Mouse (Mus musculus) gastrocnemius, adult 8-10 months (tissue): ENCODE measurements at regions not wholly inside any gene's neighbourhood (a gene's known extent, or its start where the extent isn't known, plus 50 kb on each side); places are given as distances from the start of the nearest gene placed in this dataset.
A peak's percentile ranks its signal among the peaks of the same experiment; 100 is the strongest.
"Not testable (repeated sequence)": the region's sequence is repeated elsewhere in the genome, so short reads cannot be mapped to it uniquely, and the experiment has no call there.

Experiments used
- DNase-seq, 2 experiments: peaks; one replicate each; pipeline ENCODE4 v3.0.0; 2022; ENCODE audit warnings: low spot score in 2 of 2

- no peak for DNase-seq
Measured at GRCm38 (mm10) chr14:47920638-47921347, 199.8 kb upstream of the Peli2 start.

- no peak for DNase-seq
Measured at GRCm38 (mm10) chr14:47921811-47922277, 198.8 kb upstream of the Peli2 start.

GRCm38 (mm10) chr14:47926416-47926815, 194.2 kb upstream of the Peli2 start:
- no peak for DNase-seq

DNA sequence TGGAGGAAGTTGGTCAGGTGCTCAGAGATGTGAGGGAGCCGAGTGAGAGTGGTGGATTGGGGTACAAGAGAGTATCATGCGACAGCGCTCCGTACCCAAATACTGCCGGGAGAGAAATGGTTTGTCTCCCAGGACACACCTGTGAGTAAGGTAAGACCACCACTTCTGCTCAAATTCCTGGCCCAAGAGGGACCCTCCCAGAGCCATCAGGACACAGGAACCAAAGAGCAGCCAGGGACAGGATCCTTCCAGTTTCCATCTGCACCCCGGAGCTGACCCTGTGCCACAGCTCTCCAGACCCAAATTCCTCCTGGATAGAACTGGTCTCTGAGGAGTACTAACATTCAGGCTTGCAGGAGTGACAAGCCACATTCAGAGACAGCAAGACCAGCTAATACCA, 185.2 kb upstream of the Peli2 start:
- no peak for DNase-seq

GRCm38 (mm10) chr14:47937081-47937651, 183.5 kb upstream of the Peli2 start:
- DNase-seq = no peak

DNA sequence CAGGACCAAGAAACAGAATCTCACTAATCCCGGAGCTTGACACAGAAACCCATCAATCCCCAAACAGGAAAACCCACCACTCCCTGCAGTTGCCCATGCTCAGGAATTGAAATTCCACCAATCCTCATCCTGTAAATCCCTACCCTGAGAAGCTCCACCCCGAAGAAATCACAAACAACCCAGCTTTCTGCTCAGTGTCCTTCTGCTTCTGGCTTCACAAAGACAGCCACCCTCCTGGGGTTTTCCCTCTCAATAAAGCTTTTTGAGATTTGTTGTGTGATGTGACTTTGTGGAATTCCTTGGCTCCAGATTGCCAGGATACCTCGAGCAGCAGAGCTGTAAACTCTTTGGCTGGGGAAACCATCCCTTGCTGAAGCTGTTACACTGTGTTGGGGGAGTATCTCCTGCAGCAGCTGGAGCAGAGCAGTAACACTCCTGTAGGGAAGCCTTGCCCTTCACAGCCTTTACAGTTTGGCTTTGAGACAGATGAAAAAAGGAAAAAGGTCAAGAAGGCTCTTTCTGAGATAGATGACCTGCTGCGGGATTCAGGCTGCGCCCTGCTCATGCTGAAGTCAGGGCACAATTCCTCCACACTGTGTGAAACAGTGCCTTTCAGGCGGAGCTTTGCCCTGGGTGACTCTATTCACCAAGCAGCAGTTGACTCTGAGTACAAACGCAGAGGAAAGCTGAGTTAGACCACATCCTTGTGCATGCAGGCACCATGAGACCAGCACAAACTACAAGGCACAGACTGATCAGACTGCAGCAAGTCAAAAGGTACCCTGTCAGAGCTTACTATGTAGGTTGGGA, 180.6 kb upstream of the Peli2 start:
- no peak for DNase-seq

DNA sequence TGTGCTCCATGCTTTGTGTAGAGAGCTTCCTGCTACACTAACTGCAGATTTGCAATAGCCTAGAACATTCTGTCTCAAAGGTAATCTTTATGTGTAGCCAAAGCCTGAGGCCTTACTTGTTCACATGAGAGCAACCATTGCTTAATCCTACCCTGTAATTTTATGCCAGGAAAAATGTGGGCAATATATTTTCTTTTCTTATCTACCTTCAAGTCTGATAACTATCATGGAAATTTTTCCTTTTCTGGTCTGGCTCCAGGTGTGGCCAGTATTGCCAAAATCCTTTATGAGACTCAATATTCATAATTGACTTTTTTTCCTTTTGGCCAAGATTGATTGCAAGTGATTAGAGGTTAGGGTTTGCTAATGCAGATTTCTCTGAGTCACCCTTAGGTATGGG, 178.0 kb upstream of the Peli2 start:
- DNase-seq = no peak

GRCm38 (mm10) chr14:47944595-47944994, 176.0 kb upstream of the Peli2 start:
- no peak for DNase-seq

DNA sequence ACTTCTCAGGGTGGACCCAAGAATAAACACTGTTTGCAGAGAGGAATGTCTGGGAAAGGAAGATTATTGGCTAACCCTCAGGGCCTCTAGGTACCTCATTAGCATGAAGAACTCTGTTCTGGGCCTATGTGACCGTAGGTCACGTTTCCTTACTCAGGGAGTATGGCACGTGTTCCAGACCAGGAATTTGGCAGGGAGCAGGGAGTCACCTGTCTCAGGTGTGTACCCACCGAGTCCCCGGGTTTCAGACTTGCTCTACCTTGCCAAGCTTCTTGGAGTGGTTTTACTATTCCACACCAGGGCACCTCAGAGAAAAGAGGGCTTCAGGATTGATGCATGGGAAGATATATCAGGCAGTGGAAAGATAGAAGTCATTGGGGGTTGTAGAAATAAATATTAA, 169.6 kb upstream of the Peli2 start:
- DNase-seq = no peak

GRCm38 (mm10) chr14:47958171-47958570, 162.5 kb upstream of the Peli2 start:
- peak; percentile 5 to 6 for DNase-seq

DNA sequence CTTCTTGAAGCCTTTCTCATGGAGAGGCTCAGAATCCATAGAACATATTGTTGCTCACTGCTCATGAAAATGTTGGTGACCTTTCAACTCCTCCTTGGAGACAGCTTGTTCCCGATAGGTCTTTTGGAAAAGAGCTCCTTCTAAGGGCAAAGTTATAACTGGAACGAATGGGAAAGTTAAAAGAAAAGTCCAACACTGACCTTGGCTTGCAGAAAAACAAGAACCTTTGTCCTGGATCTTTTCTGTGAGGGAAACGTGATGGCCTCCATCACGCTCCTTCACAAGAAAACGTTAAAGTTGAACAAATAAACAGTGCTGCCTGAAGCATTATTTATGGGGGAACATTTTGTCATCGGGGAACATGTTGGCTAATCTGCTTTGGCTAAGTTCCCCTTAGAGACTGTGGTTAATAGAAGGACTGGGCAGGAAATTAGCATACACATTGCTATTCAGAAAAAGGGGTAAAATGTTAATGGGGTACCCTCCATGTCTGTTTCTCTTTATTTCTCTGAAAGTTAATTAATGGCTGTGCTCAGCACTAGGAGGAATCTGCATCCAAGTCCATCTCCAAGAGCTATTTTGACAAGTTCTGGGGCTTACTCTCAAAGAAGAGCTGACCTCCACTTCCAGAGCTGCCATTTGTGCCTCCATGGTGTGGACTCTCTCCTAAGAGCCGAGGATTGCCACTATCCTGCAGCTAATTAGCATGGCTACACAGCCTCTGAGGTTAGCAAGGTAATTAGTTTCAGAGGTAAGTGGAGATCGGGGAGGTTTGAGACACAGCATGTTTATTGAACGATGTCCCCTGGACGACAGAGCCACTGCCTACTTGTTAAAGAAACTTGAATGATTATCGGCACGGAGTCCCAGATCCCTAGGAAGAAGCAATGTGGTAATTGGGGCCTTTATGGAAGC, 161.0 kb upstream of the Peli2 start:
- no peak for DNase-seq

GRCm38 (mm10) chr14:47964806-47965205, 155.8 kb upstream of the Peli2 start:
- DNase-seq = not testable (repeated sequence)

DNA sequence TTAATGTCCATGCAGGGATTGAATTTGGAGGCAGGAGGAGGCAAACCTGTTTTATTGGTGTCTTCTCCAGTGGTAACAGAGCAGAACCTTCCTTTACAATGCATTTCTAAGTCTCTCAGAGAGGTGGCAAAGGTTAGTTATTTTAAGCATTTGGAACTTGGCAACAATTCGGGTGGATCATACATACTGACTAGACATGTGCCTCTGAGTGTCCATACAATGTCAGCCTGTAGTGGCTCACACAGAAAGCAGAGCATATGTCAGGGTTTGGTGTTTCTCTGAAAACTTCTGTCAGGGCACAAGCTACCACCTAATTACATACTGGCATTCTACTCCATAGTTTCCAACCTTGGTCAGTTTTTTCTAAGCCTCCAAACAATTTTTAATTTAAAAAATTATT, 150.8 kb upstream of the Peli2 start:
- DNase-seq = no peak

DNA sequence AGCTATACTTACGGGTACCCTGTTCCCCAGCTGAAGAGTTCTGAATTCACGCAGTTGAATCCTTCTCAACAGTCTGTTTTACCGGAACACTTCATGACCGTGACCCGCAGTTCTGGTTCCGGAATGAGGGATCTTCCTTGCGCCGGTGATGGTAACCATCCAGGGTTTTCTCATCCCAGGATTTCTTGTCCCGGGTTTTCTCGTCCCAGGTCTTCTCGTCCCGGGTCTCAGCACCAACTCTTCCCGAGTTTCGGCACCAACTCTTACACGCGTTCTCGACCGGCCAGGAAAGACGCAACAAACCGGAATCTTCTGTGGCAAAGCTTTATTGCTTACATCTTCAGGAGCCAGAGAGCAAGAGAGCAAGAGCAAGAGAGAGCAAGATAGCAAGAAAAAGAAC, 147.5 kb upstream of the Peli2 start:
- not testable (repeated sequence) for DNase-seq

GRCm38 (mm10) chr14:47982993-47983740, 137.5 kb upstream of the Peli2 start:
- no peak for DNase-seq

DNA sequence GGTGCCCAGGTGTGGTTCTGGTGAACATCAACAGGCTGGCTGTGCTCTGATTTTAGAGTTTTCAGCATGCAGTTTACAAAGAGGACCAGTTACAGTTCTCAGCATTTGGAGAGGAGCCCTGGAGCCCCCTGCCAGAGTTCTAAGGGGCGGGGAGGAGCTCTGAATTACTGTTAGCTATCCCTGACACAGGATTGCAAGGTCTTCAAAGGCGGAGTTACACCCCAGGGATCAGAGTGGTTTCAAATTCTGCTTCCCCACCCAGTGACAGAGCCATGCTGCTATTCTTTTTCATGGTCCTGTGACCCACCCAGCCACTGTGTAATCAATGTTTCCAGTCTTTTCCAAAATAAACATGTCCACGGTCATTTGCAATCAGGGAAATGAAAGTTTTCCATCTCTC, 134.1 kb upstream of the Peli2 start:
- peak; percentile 40 to 44 for DNase-seq

DNA sequence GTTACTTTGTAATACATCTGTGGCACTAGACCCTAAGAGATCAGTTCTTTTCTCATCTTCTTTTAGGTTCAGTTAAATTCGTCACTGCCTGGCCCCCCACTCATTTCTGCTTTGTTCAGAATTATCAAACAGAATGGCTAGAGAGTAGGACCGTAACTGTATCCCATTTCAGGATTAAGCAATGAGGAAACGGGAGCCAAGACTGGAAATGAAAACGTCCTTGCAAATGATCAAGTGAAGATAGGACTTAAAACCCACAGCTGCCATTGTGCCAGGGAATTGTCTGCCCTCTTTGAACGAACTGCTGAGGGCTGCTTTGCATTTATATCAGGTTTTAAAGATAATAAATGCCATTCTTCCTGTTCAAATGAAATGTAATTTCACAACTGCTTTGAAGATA, 133.7 kb upstream of the Peli2 start:
- no peak for DNase-seq

DNA sequence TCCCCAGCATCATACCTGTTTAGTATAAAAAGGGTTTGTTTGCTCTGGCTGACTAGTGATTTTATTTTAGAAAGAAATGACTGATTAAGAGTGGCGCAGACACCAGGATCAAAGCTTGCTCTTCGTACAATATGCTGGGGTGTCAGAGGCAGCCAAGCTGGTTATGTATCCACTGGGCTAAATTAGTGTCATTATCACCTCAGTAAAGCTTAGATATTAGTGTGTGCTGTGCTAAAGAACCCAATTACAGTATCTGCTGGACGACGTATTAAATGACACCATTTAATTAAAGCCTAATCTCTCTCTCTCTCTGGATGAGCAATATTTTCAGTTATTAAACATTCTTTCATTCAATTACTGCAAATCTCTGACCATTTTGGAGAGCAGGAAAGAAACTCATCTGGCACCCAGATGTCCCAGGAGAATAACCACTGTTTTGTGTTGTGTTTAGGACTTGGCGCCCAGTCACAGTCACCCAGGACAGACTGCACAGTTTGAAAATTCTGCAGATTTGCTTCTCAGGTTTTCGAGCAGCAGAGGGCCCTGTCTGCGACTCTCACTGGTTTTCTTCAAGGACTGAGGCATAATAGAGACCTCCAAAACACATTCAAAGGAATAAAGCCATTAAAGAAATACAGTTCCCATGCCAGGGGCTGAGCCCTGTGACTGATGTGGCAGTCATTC, 133.1 kb upstream of the Peli2 start:
- peak; percentile 22 to 33 for DNase-seq

DNA sequence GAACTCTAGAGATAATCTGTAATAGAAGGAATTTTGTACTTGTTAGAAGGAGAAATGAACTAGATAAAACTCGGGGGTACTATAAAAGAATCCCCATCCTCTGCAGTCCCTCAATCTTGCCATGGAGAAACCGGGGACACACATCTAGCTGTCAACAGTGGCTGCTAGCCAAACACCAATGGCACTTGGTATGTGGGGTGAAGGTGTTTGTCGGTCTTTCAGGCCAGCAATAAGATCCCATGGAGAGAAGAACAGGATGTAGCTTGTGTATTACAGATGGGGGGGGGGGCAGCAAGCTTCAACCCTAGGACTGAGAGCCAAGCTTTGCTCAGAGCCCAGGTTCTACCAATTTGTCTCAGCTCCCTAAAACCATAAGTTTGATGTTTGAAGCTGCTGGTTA, 132.5 kb upstream of the Peli2 start:
- DNase-seq = no peak

- DNase-seq = no peak
Measured at GRCm38 (mm10) chr14:47989315-47989714, 131.3 kb upstream of the Peli2 start.
